Mouse (Mus musculus): ENCODE measurements at regions not wholly inside any gene's neighbourhood (a gene's known extent, or its start where the extent isn't known, plus 50 kb on each side); places are given as distances from the start of the nearest gene placed in this dataset.
"Not testable (repeated sequence)": the region's sequence is repeated elsewhere in the genome, so short reads cannot be mapped to it uniquely, and the experiment has no call there.

GRCm38 (mm10) chr13:5546937-5547336 lies 314.3 kb upstream of the Klf6 start:
- DNase-seq: no peak

GRCm38 (mm10) chr13:5548768-5549167 lies 312.5 kb upstream of the Klf6 start:
- DNase-seq: no peak

DNA sequence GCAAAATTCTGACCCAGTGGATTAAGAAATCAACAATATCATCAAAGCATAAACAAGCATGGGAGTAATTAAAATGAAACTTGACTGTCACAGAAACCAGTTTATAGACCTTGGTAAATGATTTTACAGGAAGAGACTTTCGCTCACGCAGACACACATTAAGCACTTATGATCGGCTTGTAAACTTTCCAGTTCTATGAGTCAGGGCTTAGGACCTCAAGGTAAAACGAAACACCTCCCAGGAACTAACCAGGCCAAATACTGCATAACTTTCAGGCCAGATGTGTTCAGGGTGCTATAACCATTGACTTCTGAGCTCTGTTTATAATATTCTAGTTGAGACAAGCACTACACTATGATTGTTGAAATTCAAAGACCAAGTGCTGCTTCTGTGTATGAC lies 312.1 kb upstream of the Klf6 start:
- DNase-seq: no peak

DNA sequence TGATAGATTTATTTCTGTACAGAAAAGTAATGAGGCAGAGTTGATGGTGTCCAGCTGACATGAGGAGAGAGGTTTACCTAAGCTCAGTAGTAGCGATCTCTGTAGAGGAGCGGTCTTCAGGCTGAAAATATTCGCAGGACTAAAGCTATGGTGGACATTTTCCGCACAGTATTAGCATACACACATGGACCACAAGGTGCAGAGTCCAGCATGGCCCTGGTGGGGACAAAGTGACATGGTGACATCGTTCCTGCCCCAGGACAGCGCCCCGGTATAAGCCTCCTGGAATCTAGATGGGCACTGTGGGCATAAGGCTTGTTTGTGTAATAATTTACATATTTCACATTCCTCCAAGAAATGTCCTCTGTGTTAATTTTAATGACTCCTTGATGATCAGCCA lies 311.5 kb upstream of the Klf6 start:
- DNase-seq: no peak

- no peak for DNase-seq
These were observed 310.9 kb upstream of the Klf6 start for GRCm38 (mm10) chr13:5550354-5550753.

DNA sequence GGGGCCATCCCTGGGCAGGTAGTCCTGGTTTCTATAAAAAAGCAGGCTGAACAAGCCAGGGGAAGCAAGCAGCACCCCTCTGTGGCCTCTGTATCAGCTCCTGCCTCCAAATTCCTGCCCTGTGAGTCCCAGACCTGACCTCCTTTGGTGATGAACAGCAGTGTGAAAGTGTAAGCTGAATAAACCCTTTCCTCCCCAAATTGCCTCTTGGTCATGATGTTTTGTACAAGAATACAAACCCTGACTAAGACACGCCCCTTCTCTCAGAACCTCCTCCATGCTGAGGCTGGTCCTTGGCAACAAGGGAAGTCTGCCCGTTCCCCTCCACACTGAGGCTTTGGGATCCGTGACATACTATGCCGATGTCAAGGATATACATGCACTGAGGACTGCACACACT lies 310.2 kb upstream of the Klf6 start:
- DNase-seq: no peak

DNA sequence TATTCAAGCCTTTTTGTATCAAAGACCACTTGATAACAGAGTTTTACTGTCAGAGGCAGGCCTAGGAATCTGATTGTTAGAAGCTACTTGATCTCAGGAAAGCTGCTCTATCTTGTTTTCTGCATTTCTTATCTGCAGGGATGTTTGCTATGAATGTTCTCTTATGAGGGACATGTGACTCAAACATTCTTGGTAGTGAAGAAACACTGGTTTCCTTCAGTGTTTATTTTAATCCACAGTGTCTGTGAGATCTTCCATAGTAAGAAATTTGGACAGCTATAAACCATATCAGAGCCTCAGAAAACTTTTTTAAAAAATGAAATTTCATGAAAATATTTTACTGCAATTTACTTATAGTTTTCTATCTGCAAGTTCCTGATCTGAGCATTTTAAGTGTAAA lies 307.8 kb upstream of the Klf6 start:
- no peak for DNase-seq

DNA sequence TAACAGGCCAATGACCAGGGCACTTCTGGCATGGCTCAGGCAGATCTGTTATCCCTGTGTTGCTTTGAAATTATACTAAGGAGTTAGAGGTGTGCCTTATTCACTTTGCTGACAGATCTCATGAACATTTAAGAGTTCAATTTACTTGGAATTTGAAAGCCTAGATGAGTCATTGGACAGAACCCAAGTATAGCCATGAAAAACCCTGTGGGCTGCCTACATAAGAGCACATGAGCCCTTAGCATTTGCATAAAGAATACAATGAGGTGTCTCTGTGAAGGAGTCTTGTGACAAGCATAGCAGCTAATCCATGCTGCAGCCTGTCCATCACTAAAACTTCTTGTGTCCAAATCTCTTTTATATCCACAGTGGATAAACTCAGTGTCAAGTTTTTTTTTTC lies 303.2 kb upstream of the Klf6 start:
- no peak for DNase-seq

DNA sequence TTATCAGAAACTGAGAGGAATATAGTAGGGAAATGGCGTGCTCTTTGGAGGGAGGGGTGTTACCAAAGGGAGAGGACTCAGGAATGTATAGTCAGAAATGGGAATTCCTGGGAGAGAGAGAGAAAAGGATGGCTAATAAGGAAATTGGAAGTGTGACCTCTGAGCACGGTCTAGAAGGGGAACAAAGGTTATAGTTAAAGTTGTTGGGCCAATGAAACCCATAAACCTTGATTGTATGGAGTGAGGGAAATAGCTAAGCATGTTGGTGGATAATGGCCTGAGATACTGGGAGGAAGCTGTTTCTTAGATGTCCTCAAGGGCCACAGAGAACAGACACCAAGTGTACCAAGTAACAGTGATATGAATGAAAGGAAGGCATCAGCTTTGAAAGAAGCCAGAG lies 294.8 kb upstream of the Klf6 start:
- no peak for DNase-seq

GRCm38 (mm10) chr13:5566896-5567295 lies 294.4 kb upstream of the Klf6 start:
- DNase-seq: peak; percentile 35

DNA sequence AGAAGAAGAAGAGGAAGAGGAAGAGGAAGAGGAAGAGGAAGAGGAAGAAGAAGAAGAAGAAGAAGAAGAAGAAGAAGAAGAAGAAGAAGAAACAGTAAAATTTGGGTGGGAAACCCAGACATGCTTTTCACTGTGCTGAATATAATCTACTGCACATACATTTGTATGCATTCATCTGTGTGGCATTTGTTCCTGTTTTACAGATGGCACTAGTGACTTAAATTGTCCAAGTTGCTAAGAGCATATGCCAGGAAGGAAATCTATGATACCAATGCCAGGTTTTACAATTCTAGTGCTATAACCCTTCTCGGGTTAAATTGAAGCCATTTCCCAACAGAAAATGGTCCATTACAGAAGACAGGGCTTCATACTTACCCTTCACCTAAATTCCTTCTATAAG lies 291.7 kb upstream of the Klf6 start:
- no peak for DNase-seq

GRCm38 (mm10) chr13:5570386-5570785 lies 290.9 kb upstream of the Klf6 start:
- DNase-seq: peak; percentile 19

DNA sequence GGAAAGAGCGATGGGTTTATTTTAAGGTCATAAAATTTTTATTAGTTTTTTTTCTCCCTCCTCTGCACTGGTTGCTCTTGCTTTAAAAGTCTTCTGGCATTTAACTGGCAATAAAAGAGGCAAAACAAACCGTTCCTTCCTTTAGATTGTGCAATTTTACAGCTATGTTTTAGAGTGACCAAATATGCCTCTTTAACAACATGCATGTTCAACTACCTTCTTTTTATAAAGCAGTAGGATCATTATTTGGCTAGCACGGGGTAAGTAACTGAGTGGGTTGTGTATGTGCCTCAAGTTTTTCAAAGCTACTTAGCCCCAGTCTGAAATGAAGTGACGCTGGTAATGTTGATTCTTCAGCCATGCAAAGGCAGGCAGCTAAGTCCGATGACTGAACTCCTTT lies 284.7 kb upstream of the Klf6 start:
- DNase-seq: no peak

- DNase-seq: not testable (repeated sequence)
These were observed 277.6 kb upstream of the Klf6 start for GRCm38 (mm10) chr13:5583681-5584080.

- DNase-seq: no peak
These were observed 274.1 kb upstream of the Klf6 start for GRCm38 (mm10) chr13:5587196-5587595.

- no peak for DNase-seq
These were observed 270.0 kb upstream of the Klf6 start for GRCm38 (mm10) chr13:5591286-5591685.

DNA sequence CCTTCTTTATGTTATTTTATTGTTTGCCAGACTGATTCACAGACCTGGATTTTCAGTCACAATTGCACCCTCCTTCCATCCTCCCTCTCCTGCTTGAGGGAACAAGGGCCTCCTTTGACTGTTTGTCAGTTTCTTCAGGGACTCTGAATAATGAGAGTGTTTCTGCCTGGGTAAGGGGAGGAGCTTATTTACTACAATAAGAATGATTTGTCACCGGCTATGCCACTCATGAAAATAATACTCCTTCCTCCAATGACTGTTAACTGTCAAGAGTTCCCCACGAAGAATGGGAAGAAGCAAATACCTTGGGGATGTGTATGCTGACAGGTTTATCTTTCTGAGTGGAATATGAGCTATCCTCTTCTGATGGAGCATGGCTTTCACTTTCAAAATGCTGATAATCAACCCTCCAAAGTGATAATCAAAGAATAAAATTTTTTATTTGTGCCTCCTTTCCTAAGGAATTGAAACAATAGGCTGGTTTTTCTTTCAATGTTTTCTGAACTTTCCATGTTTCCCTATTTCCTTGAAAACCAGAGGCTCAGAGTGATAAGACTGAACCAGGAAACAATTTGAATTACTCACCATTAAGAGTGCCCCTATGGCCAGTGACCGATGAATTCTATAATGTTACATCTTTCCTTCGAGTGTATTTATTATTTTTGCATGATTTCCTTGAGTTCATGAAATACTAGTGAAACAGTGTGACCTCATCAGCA lies 269.3 kb upstream of the Klf6 start:
- no peak for DNase-seq

DNA sequence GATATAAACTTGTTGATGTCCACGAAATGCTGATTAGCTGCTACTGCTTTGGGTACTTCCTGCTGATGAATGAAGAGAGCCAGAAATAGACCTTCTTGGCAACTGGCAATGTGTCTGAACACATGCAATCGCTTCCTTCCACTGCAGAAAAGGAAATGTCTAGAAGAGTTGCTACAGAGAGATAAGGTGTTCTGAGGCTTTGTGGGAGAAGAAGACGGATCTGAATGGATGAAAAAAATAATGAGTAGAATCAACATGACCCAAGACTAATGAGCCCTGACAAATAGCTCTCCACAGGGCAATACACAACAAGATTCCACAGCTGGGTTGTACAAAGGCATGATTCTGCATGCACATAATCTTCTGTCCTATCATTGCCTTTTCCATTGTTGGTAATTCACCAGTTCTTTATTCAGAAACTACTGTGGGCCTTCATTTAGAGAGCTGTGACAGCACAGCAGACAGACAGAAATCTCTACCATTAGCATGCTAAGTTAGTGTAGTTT lies 268.7 kb upstream of the Klf6 start:
- peak; percentile 72 for DNase-seq

DNA sequence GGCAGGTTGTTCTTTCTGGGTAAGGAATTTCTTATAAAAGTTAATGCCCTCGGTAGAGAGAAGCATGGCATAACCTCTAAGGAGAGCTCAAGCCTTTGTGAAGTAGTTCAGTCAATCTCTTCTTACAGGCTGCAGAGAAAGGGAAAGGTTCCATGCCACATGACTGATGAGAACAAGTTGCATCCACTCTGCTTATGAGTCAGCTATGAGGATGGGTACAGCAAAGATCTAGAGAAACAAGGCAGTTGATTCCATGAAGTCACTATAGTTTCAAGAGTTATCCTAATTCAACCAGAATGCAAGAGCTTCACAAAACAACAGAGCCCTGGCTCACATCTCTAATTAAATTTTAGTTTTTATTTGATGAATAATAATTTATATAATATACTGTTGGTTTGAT lies 259.6 kb upstream of the Klf6 start:
- no peak for DNase-seq

DNA sequence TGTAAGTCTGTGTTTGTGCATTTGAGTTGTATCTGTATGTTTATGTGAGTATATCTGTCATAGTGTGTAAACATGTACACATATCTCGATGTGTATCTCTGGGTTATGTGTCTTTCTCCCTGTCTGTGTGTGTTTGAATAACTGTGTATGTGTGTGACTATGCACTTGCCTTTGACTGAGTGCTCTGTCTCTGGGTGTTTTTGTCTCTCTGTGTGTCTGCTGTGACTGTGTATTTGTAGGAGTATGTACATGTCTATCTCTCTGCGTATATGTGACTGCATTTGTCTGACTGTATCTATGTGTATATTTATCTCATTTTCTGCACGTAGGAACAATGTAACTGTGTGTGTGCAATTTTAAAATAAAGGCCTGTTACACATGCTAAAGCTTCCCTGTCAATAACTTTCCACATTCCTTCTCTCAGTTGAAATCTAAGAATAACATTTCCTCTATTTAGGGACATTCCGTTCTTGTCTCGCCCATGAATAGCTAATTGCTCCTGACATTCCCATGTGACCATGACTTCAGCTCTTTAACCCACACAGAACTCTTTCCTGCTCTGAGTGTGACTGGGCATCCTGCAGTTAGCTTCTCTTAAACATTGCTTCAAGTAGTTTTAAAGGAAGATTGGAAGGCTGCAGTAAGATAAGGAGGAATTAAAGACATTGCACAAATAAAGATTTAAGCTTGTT lies 257.2 kb upstream of the Klf6 start:
- DNase-seq: peak; percentile 58

GRCm38 (mm10) chr13:5605418-5605817 lies 255.9 kb upstream of the Klf6 start:
- DNase-seq: no peak

GRCm38 (mm10) chr13:5607462-5607861 lies 253.8 kb upstream of the Klf6 start:
- DNase-seq: no peak

GRCm38 (mm10) chr13:5614186-5614737 lies 247.0 kb upstream of the Klf6 start:
- no peak for DNase-seq

- DNase-seq: peak; percentile 6
These were observed 246.4 kb upstream of the Klf6 start for GRCm38 (mm10) chr13:5614833-5615232.

Measured in lung, postnatal 10 days (tissue).